Mouse (Mus musculus) 3134 (cell line): Measurements from ENCODE around the gene Scn10a.

Experiments
- DNase-seq: peaks from one replicate; pipeline ENCODE4 v3.0.0-alpha.2; 2011; ENCODE audit warnings: low spot score; ENCODE audit not compliant: insufficient read length; ENCODE audit errors: extremely low read depth

The Scn10a gene

DNA sequence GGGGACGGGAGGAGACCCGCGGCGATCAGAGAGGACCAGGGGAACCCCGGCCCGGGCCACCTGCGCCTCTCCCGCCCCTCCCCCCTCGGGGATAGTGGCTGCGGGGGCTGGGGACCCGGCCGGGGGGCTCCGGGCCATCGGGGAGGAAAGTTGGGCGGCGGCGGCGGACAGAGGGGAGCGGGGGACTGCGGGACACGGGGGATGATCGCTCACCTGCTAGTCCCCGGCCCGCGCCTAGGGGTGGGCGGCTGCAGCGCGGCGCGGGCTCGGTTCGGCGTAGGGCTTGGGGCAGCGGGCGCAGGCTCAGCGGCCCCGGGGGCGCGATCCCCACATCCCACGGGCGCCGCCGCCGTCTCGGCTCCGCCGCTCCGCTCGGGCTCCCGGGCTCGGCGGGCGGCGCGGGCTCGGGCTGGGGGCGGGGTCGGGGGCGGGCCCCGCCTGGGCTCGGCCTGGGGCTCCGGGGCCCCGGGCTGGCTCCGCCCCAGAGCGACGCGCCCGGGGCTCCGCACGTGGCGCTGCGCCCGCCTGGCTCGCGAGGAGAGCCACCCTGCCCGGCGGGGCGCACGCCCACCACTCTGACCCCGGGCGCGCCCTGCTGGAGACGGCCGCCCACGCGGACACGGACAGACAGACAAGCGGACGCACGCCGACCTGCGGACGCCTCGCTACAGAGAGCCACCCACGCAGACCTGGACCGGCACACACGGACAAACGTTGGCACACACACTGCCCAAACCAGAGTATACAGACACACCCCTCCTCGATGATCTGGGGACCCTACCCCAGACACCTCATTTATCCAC lies 140.3 kb downstream of the Scn10a start, which contains the start of gene Scn5a:
TSS of gene Scn5a (minus strand) at position 381 of the 803 bp plus-strand sequence.
- no peak for DNase-seq

DNA sequence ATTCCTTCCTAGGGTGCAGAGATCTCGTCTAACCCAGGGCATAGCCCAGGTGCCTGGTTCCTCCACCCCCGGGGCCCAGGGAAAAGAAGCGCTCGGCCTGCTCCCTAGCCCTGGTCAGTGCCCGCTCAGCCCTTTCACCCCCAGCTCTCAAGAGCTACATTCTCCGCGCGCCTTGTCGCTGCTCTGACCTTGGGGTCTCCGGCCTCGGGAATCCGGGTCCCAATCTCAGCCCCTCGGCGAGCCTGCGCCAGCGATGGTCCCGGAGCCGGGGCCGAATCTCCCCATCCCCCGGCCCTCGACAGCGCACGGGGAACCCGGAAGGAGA lies 140.8 kb downstream of the Scn10a start:
- no peak for DNase-seq

DNA sequence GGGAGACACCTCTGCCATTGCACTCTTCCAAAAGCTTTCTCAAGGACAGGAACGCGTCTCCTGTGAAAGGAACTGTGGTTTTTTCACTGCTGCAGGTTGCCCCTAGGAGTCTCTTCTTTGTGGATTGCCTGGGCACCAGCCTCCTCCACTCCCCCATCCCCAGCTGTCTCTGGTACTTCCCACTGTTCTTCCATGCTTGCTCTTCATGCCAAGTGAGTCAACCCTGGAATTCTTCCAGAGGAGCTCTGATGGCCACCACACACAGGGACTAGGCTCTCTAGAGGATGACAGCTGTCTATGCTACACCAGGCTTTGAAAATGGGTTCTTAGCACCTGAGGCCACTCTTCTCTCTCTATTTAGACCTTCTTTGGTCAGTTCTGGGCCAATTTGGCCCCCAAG lies 142.1 kb downstream of the Scn10a start:
- DNase-seq: peak; percentile 29

DNA sequence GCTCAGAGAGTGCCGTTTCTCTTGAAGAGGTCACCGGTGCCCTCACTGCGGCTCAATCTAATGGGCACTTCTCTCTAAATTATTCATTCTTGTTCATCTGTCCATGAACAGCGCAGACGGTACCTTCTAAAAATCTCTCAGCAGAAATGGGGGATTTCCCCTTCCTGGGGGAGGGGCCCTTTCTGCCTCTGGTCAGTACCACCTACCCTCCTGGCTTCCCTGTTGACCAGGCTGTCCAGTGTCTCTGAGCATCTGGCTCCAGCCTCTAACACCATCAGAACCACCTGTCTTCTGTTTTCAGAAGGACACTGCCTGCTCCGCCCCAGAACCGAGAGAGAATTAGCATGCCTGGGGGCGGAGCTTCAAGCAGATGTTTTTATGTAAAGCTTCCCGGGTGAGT lies 143.4 kb downstream of the Scn10a start:
- DNase-seq: no peak

DNA sequence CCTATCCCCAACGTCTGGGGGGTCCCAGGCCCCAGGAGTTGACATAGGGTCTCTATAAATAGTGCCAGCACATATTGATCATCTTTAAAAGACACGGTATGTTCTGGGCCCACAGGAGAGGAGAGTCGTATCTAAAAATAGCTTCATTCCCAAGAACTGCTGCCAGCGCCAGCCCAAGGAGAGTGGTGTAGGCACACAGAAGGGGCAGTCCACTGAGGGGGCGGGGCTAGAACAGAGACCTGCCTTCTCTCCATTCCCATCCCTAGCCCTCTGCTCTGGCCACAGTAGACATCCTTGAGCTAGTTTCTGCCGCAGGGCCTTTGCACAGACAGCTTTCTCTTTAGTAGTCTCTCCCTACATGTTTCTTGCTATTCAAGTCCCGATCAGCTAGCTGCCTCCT lies 144.8 kb downstream of the Scn10a start:
- no peak for DNase-seq

DNA sequence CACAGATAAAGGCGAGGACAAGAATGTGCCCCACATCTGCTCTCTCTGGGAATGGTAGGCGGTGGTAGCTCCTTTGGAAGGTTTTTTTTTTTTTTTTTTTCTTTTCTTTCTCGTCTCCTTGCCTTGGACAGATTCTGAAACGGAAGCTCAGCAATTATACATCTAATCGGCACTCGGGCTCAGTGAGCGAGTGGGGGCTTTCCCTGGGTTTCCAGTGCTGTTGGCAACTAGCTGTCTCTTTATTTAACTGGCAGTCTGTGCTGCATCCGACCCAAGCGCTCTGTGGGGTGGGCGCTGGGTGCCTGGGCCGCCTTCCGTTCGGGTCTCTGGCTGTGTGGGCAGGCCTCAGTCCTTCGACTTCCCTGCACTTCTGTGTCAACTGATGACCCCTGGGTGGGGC lies 146.1 kb downstream of the Scn10a start:
- no peak for DNase-seq

DNA sequence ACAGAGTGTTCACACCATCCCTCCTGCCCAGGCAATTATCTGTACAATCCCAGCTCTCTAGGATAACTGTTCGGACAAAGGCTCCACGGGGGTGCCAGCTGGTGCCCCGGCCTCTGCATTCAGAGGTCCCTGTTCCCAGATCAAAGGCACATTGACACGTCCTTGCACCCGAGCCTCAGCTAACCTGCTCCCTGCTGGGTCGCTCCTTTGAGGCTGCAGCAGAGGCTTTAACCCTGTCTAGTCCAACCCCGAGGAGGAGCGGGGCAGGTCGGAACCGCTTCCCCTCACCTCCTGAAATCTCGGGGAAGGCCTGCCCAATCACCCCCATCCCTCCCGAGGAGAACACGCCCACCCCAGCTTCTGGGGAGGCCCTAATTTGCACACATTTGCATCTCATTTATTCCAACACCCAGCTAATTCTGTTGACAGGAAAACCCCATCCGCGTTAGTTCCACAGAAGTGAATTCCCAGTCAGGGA lies 147.7 kb downstream of the Scn10a start:
- no peak for DNase-seq

DNA sequence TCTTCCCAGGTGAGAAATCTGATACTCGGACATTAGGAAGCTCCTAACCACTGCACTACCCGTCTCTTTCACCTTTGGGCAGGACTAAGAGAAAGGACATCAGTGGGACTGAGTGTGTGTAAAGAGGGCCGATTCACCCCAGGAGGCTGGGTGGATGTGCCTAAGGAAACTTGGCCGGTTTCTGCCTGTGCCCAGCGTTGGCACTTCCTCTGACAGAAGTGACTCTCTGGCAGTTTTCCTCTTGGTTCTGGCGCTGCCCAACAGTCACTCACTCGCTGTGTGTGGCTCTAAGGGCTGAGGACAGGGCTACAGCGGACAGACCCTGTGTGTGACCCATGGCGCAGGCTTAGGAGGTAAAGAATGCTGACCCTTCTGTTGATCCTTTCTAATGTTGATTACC lies 148.5 kb downstream of the Scn10a start:
- DNase-seq: no peak

DNA sequence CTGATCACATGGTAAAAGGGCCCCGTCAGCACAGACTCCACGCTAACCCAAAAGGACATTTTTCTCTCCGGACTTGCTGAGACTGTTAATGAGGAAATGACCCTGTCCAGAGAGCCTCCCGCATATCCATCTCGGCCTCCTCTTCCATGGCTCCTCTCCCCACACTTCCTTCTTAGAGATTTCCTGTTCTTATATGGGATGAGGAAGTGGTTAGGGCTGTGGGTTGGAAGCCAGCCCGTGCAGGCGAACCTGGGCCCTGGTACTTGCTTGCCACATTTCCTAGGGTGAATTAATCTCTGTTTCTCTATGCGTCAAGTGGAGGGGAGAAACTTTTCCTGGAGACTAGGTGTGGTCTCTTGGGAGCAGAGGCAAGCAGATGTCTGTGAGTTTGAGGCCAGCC lies 150.4 kb downstream of the Scn10a start:
- DNase-seq: no peak

DNA sequence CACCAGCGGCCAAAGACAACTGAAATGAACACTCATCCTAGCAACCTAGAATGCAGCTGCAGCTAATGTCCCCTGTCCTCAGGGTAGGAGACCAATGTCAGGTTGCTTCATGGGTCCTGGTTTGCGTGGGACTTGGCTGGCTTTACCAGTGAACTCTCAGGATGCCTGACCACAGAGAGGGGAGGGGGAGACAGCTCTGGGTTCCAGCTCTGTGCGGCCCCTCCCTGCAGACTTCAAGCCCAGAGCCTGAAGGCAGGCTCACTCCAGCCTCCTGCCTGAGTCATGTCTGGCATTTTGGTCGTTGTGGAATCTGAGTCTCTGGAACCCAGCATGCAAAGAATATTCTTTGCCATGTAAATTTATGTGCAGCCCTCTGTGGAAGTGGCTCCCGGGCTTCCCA lies 151.3 kb downstream of the Scn10a start:
- peak; percentile 49 for DNase-seq

DNA sequence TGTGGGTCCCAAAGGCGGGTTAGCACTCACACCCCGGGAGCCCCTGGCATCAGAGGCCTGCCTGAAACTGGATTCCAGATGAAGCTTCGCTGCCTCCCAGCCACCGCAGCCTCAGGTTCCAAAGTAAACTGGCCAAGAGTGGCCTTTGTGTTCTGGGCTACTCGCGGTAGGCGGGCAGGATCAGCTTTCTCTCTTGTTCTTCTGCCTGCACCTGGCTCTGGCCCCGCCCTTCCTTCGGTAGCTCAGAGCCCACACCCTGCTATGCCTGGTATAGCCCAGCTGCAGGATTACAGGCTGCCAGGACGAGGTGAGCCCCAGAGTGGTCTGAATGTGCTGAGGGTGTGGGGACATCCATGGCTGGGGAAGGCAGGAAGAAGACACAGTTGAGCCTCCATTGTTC lies 152.9 kb downstream of the Scn10a start:
- no peak for DNase-seq

DNA sequence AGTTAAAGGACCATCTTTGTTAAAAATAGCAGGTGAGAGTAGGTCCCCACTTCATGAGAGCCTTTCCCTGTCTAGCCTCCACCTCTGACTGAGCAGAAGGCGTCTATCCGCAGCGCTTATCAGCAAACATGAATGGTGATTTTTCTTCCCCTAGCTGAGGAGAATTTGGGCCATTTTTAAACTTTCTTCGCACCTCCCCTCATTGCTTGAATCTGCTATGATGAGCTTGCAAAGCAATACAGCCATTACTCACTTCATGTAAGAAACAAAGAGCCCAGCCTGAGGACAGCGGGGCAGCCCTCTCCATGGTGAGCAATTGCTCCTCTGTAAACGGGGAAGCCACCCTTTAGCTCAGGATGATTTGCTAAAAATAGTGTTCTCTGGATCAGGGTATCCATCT lies 154.3 kb downstream of the Scn10a start:
- DNase-seq: no peak

DNA sequence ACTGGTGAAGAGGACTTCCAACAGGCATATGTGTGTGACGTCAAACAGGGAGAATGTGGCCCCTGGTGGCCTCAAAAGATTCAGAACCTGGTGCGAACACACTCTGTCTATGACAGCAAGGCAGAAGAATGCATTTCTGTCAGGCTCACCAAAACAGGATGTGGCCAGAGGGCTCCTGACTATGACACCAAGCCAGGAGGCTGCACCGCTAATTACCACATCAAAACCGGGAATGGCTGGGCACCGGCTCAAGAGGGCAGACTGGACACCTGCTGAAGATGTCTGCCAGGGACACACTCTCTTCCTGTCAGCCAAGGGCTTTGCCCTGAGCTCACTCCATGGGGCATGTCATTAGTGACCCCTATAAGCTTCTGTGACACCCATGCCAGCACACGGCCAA lies 155.5 kb downstream of the Scn10a start:
- DNase-seq: peak; percentile 83

DNA sequence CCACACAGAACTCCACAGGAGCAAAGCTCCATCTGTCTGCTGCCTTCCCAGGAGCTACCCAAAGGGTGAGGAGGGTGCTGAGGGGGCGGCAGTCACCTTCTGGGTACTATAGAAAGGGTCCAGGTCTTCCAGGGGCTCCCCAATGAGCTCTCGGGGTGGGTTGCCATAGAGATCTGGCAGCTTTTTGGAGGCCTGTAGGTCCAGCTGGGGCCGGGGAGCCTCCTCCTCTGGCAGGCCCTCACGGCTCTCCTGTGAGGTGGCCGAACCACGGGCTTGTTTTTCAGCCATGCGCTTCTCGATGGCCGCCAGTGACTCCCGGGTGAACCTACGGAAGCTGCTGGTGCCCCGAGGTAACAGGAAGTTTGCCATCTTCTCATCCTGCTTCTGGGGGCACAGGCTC lies 156.9 kb downstream of the Scn10a start:
- DNase-seq: peak; percentile 64

DNA sequence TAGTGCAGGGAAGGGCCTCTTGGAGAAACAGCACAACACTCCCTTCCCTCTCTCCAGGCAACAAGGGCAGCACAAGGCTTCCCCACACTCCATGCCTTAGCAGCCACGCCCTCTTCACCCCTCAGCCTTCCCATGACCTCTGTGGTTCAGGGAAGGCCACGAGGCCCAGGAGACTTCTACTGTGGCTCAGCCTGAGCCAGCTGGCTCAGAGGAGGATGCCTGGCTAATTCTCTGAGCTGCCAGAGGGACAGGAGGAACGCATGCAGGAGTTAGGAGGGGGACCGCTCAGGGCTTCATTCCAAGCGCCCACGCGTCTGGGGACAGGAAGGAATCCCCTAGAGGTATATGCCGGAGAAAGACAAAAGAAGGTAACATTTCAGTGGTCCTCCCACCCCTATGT lies 157.4 kb downstream of the Scn10a start:
- peak; percentile 76 for DNase-seq

DNA sequence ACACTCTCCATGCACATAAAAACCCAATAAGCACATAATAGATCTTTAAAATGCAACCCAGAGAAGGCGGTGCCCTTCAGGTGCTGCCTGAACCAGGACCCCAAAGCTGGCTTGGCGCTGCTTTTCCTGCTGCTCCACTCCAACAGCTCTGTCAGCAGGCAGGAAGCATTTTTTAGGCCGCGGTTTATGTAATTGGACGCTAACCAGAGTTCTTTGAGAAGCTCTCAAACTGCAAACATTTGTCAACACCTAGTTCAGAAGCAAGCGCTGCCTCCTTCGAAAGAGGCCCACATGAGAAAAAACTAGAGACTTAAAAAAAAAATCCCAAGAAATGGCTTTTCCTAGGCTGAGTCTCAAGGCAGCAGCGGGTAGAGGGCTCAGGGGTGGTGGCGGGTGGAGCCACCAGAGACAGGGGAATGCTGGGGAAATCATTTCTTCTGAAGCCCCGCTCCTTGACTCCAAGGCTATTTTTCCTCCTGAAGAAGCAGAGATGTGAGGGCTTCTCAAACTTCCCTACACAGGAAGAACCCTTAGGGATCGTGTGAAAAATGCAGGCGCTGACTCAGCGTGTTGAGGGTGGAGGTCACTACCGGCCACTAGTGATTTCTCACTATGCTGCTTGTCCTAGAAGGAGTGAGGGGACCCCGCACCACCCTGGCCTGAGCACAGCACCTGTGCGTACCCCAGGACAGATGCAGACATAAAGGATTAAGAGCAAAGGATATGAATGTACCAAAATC lies 159.4 kb downstream of the Scn10a start:
- DNase-seq: no peak
